Comparison of ENCODE assay signal across 8 mouse cellular contexts in the genomic region with DNA sequence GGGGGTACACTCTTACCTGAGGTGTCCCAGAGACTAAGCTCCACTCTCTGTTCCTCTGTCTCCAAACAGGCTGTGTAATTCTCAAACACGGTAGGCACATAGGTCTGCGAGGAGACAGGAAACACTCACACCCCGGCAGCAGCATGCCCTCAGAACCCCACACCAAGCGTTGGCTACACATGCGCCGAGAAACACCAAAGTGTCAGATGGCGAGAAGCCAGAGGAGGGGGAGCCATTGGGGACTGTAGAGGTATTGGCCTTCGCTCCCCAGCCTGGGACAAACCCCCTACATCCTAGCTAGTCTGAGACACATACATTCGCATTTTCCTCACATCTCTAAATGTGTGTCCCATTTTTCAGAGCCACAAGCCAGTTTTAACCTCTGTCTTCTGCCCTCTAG. TPM values are rescaled to one million over a fixed set of nuclear protein-coding genes. Genes with fewer than 3 reads are reported as not detected.
DNase-seq lines count a peak whose midpoint lies in the region; ATAC-seq and TF ChIP-seq lines count a peak whose summit lies in the region.

No protein-coding gene starts in this region.

- no peak for ATAC-seq in hindbrain, embryonic 13.5 days (ENCODE audit: low FRiP score)
- ATAC-seq in lung, postnatal 0 days = no peak

- WGBS in thymus, adult 2 months = 4% methylated on average over 9 of the region's 9 CpGs
- WGBS in hindbrain, embryonic 13.5 days = 2% methylated on average over 9 of the region's 9 CpGs
- 6% methylated on average over 9 of the region's 9 CpGs for WGBS in lung, postnatal 0 days

- H3K27ac ChIP-seq in thymus, adult 2 months (ENCODE audit: control insufficient read depth, insufficient read depth, low read length) = no peak overlapping the region
- H3K27ac ChIP-seq in hindbrain, embryonic 13.5 days = no peak overlapping the region
- no peak overlapping the region for H3K27ac ChIP-seq in lung, postnatal 0 days (ENCODE audit: low read length)

- peaks cover 9% of the 10 kb centered on the region; the same call in 1 of the 2 replicates for H3K27me3 ChIP-seq in thymus, adult 2 months (ENCODE audit: control insufficient read depth, insufficient read depth, low read length)
- H3K27me3 ChIP-seq in hindbrain, embryonic 13.5 days = peaks cover 16% of the 10 kb centered on the region
- H3K27me3 ChIP-seq in lung, postnatal 0 days (replicated peaks; ENCODE audit: insufficient read depth, low read length) = peaks cover 24% of the 10 kb centered on the region; the same call in 1 of the 2 replicates

- H3K4me2 ChIP-seq in hindbrain, embryonic 13.5 days = peak overlapping the region; percentile 99
- peak overlapping the region; percentile 77 for H3K4me2 ChIP-seq in lung, postnatal 0 days (replicated peaks; ENCODE audit: low read depth, low read length)

- no peak for TF ChIP-seq CTCF in thymus, adult 2 months (IDR thresholded peaks at IDR 0.05; ENCODE audit: borderline replicate concordance, control insufficient read depth, extremely low read depth, insufficient read depth, low read length, poor library complexity)
- no peak for TF ChIP-seq CTCF in lung, postnatal 0 days (IDR thresholded peaks at IDR 0.05)

- H3K4me1 ChIP-seq in thymus, adult 2 months (replicated peaks; ENCODE audit: control insufficient read depth, insufficient read depth, low read length) = peaks cover 14% of the 10 kb centered on the region
- H3K4me1 ChIP-seq in hindbrain, embryonic 13.5 days (replicated peaks) = peaks cover 39% of the 10 kb centered on the region
- no peaks in the 10 kb centered on the region for H3K4me1 ChIP-seq in lung, postnatal 0 days (ENCODE audit: insufficient read depth, low read depth, low read length)

- no peaks in the 10 kb centered on the region for H3K9me3 ChIP-seq in hindbrain, embryonic 13.5 days
- H3K9me3 ChIP-seq in lung, postnatal 0 days (ENCODE audit: low read length) = no peaks in the 10 kb centered on the region

- no peak for TF ChIP-seq EP300 in lung, postnatal 0 days (IDR thresholded peaks at IDR 0.05)

- peak overlapping the region; percentile 73 for H3K9ac ChIP-seq in hindbrain, embryonic 13.5 days
- H3K9ac ChIP-seq in lung, postnatal 0 days (replicated peaks; ENCODE audit: low read depth) = no peak overlapping the region

- H3K36me3 ChIP-seq in thymus, adult 2 months (ENCODE audit: control insufficient read depth, insufficient read depth, low read length) = no peaks in the 10 kb centered on the region
- no peaks in the 10 kb centered on the region for H3K36me3 ChIP-seq in hindbrain, embryonic 13.5 days
- H3K36me3 ChIP-seq in lung, postnatal 0 days (ENCODE audit: insufficient read depth, low read length) = no peaks in the 10 kb centered on the region

- no peak for TF ChIP-seq POLR2A in thymus, adult 2 months (IDR thresholded peaks at IDR 0.05; ENCODE audit: control insufficient read depth, extremely low read depth, insufficient read depth, low read length, poor library complexity)

- no peak overlapping the region for H3K4me3 ChIP-seq in thymus, adult 2 months (ENCODE audit: control insufficient read depth, insufficient read depth, low read length)
- H3K4me3 ChIP-seq in hindbrain, embryonic 13.5 days = peak overlapping the region; percentile 56
- peak overlapping the region; percentile 39; the same call in 1 of the 2 replicates for H3K4me3 ChIP-seq in lung, postnatal 0 days (ENCODE audit: low read depth, low read length)

- DNase-seq in thymus, adult 2 months = peak; percentile 21
- DNase-seq in thymus, adult 18-20 months = no peak
- DNase-seq in cerebellum, postnatal 10 days = peak; percentile 66 to 71
- no peak for DNase-seq in lung, postnatal 0 days (ENCODE audit: low spot score)
- DNase-seq in thymus, postnatal 25 days = peak; percentile 30
- DNase-seq in layer of hippocampus, adult 9-10 months (ENCODE audit: low spot score) = no peak
- DNase-seq in frontal cortex, postnatal 14 days (ENCODE audit: low spot score in 2 of 2) = no peak

RNA-seq across cellular contexts. Expression of a gene that starts 0.8 kb away (rescaled TPM):
- 2.6 and 2.8 TPM in 2 replicates for polyA plus RNA-seq in thymus, adult 2 months (2012; rRNA removed)
- polyA plus RNA-seq in hindbrain, embryonic 13.5 days (2015; fragmentation: Nextera tagmentation; extraction: Ambion mirVana) = 7.3 and 7.4 TPM in 2 replicates
- polyA plus RNA-seq in lung, postnatal 0 days (2015; fragmentation: Nextera tagmentation; extraction: Ambion mirVana) = 3.1 and 3.9 TPM in 2 replicates

RNA-seq across cellular contexts. Expression of a gene that starts 13.8 kb away (rescaled TPM):
- 59.7 and 65.5 TPM in 2 replicates for polyA plus RNA-seq in thymus, adult 2 months (2012; rRNA removed)
- polyA plus RNA-seq in hindbrain, embryonic 13.5 days (2015; fragmentation: Nextera tagmentation; extraction: Ambion mirVana) = 27.5 and 28.0 TPM in 2 replicates
- 14.5 and 17.5 TPM in 2 replicates for polyA plus RNA-seq in lung, postnatal 0 days (2015; fragmentation: Nextera tagmentation; extraction: Ambion mirVana)

RNA-seq across cellular contexts. Expression of a gene that starts 31.5 kb away (rescaled TPM):
- 0.04 and 0.09 TPM in 2 replicates for polyA plus RNA-seq in thymus, adult 2 months (2012; rRNA removed)
- 3.6 and 4.3 TPM in 2 replicates for polyA plus RNA-seq in hindbrain, embryonic 13.5 days (2015; fragmentation: Nextera tagmentation; extraction: Ambion mirVana)
- polyA plus RNA-seq in lung, postnatal 0 days (2015; fragmentation: Nextera tagmentation; extraction: Ambion mirVana) = 3.7 and 5.1 TPM in 2 replicates

RNA-seq across cellular contexts. Expression of a gene that starts 45.8 kb away (rescaled TPM):
- polyA plus RNA-seq in thymus, adult 2 months (2012; rRNA removed) = 102 and 127 TPM in 2 replicates
- 124 and 135 TPM in 2 replicates for polyA plus RNA-seq in hindbrain, embryonic 13.5 days (2015; fragmentation: Nextera tagmentation; extraction: Ambion mirVana)
- 7.4 and 10.7 TPM in 2 replicates for polyA plus RNA-seq in lung, postnatal 0 days (2015; fragmentation: Nextera tagmentation; extraction: Ambion mirVana)

RNA-seq across cellular contexts. Expression of a gene that starts 51.5 kb away (rescaled TPM):
- 2.1 and 3.1 TPM in 2 replicates for polyA plus RNA-seq in thymus, adult 2 months (2012; rRNA removed)
- polyA plus RNA-seq in hindbrain, embryonic 13.5 days (2015; fragmentation: Nextera tagmentation; extraction: Ambion mirVana) = 5.1 and 6.6 TPM in 2 replicates
- 45.2 and 45.5 TPM in 2 replicates for polyA plus RNA-seq in lung, postnatal 0 days (2015; fragmentation: Nextera tagmentation; extraction: Ambion mirVana)

Comparison
In these comparisons a context has a peak if more than half of its experiments do, and no peak if none do; other contexts are left out.
1. DNase-seq: peak in thymus, adult 2 months (single experiment), cerebellum, postnatal 10 days (2 of 2) and thymus, postnatal 25 days (single experiment); none in thymus, adult 18-20 months (0 of 2), lung, postnatal 0 days (single experiment), layer of hippocampus, adult 9-10 months (single experiment) and frontal cortex, postnatal 14 days (0 of 2).